ENCODE assay signal across 12 mouse cellular contexts in the genomic region with DNA sequence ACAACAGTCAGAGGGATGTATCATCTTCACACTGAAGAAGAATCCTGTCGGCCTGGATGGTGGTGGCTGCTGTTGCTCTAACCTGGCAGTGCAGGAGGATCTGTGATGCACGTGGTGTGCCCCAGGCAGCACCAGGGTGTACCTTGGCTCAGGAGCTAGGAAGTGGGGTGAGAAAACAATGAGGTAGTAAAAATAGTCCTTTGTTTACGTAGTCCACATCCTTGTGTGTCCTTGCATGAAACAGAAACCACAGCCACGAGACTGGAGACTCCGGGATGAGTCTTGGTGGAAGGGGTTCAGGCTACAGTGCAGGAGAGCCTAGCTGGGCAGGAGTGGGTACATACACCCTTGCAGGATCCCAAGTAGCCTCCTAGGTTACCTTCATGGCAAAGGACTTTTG. TPM values are rescaled to one million over a fixed set of nuclear protein-coding genes. Genes with fewer than 3 reads are reported as not detected.
DNase-seq lines count a peak whose midpoint lies in the region; ATAC-seq and TF ChIP-seq lines count a peak whose summit lies in the region.
"Had no signal": no experiment of that assay in that cellular context is flagged by ENCODE, and none has a peak within 500 bp of the region (broad histone marks: within the 10 kb centered on the region; RNA-seq: fewer than 3 reads in every experiment).

No protein-coding gene starts in this region.

- intact Hi-C loops in heart, postnatal 36 days (cut with DNase I) = no loop called here

- H3K4me3 ChIP-seq in kidney, adult 2 months (ENCODE audit: insufficient read depth, low read depth, low read length) = no peak overlapping the region
- no peak overlapping the region for H3K4me3 ChIP-seq in embryonic facial prominence, embryonic 12.5 days
- H3K4me3 ChIP-seq in liver, embryonic 12.5 days = no peak overlapping the region
- H3K4me3 ChIP-seq: erythroblast, embryonic 14.5 days; limb, embryonic 12.5 days had no signal

- no peak overlapping the region for H3K4me2 ChIP-seq in embryonic facial prominence, embryonic 12.5 days (replicated peaks)
- H3K4me2 ChIP-seq in liver, embryonic 12.5 days = no peak overlapping the region
- H3K4me2 ChIP-seq: limb, embryonic 12.5 days had no signal

- no peak for TF ChIP-seq POLR2A in kidney, adult 2 months (IDR thresholded peaks at IDR 0.05; ENCODE audit: low read depth, low read length)

- no peaks in the 10 kb centered on the region for H3K9me3 ChIP-seq in embryonic facial prominence, embryonic 12.5 days
- no peaks in the 10 kb centered on the region for H3K9me3 ChIP-seq in liver, embryonic 12.5 days (replicated peaks)
- H3K9me3 ChIP-seq: limb, embryonic 12.5 days had no signal

- peak; percentile 28 for DNase-seq in kidney, adult 2 months
- DNase-seq in kidney, postnatal 14 days = no peak
- peak; percentile 25 to 43 for DNase-seq in heart, postnatal 36 days
- peak; percentile 55 for DNase-seq in lung, postnatal 10 days
- no peak for DNase-seq in frontal cortex, adult 2 months (ENCODE audit: extremely low spot score in 1 of 2, low spot score in 1 of 2)
- DNase-seq in adrenal gland, adult 18-20 months (ENCODE audit: low spot score in 2 of 2) = no peak
- DNase-seq: midbrain, embryonic 14.5 days; thymus, postnatal 36 days had no signal

- H3K9ac ChIP-seq in embryonic facial prominence, embryonic 12.5 days = no peak overlapping the region
- H3K9ac ChIP-seq in liver, embryonic 12.5 days = no peak overlapping the region
- H3K9ac ChIP-seq: limb, embryonic 12.5 days had no signal

- no peak for TF ChIP-seq CTCF in kidney, adult 2 months (conservative IDR thresholded peaks at IDR 0.05; ENCODE audit: insufficient read depth, insufficient read length, low read depth, low read length)

- H3K27ac ChIP-seq in kidney, adult 2 months (ENCODE audit: insufficient read depth, low read depth, low read length) = peak overlapping the region; percentile 17; the same call in 1 of the 2 replicates
- 0 out of 2 replicates have a peak overlapping the region, but pooled peaks have one; percentile 41 for H3K27ac ChIP-seq in embryonic facial prominence, embryonic 12.5 days
- H3K27ac ChIP-seq in liver, embryonic 12.5 days = no peak overlapping the region
- H3K27ac ChIP-seq: limb, embryonic 12.5 days had no signal

- no peaks in the 10 kb centered on the region for H3K27me3 ChIP-seq in kidney, adult 2 months (replicated peaks; ENCODE audit: control insufficient read depth, insufficient read depth, low read length)
- no peaks in the 10 kb centered on the region for H3K27me3 ChIP-seq in embryonic facial prominence, embryonic 12.5 days
- H3K27me3 ChIP-seq in liver, embryonic 12.5 days (replicated peaks) = peaks cover 58% of the 10 kb centered on the region

- H3K36me3 ChIP-seq in kidney, adult 2 months (ENCODE audit: control insufficient read depth, insufficient read depth, low read length) = no peaks in the 10 kb centered on the region
- no peaks in the 10 kb centered on the region for H3K36me3 ChIP-seq in embryonic facial prominence, embryonic 12.5 days
- no peaks in the 10 kb centered on the region for H3K36me3 ChIP-seq in liver, embryonic 12.5 days

- ATAC-seq in embryonic facial prominence, embryonic 12.5 days (ENCODE audit: insufficient number of reproducible peaks, insufficient read depth, low FRiP score, low TSS enrichment) = no peak
- no peak for ATAC-seq in liver, embryonic 12.5 days

- WGBS in kidney, adult 2 months = 38% methylated on average over 5 of the region's 5 CpGs
- 64% methylated on average over 5 of the region's 5 CpGs for WGBS in embryonic facial prominence, embryonic 12.5 days
- WGBS in liver, embryonic 12.5 days (ENCODE audit: insufficient replicate concordance) = 48% methylated on average over 5 of the region's 5 CpGs

- peaks cover 15% of the 10 kb centered on the region; the same call in 1 of the 2 replicates for H3K4me1 ChIP-seq in kidney, adult 2 months (ENCODE audit: control insufficient read depth, insufficient read depth, low read length)
- H3K4me1 ChIP-seq in embryonic facial prominence, embryonic 12.5 days = peaks cover 22% of the 10 kb centered on the region
- H3K4me1 ChIP-seq in liver, embryonic 12.5 days = peaks cover 12% of the 10 kb centered on the region

RNA-seq across cellular contexts. Expression of a gene that starts 15.1 kb away (rescaled TPM):
- polyA plus RNA-seq in kidney, adult 2 months (2012; rRNA removed) = 44.9 and 46.3 TPM in 2 replicates
- polyA plus RNA-seq in embryonic facial prominence, embryonic 12.5 days (2016; fragmentation: Nextera tagmentation; extraction: Ambion mirVana) = 68.1 and 75.7 TPM in 2 replicates
- 10 to 100 TPM; 89.5 to 92.1 TPM for total RNA-seq in heart, postnatal 36 days (2021)
- polyA plus RNA-seq in frontal cortex, adult 2 months (2012; rRNA removed) = 310 and 338 TPM in 2 replicates
- 6.2 and 6.9 TPM in 2 replicates for polyA plus RNA-seq in liver, embryonic 12.5 days (2016; fragmentation: Nextera tagmentation; extraction: Ambion mirVana)
- total RNA-seq in adrenal gland, adult 18-20 months (2021) = 100 to 1,000 TPM; 104 to 106 TPM

RNA-seq across cellular contexts. Expression of a gene that starts 53.2 kb away (rescaled TPM):
- 20.5 and 24.4 TPM in 2 replicates for polyA plus RNA-seq in kidney, adult 2 months (2012; rRNA removed)
- polyA plus RNA-seq in embryonic facial prominence, embryonic 12.5 days (2016; fragmentation: Nextera tagmentation; extraction: Ambion mirVana) = 83.3 and 85.2 TPM in 2 replicates
- 10 to 100 TPM; 29.9 to 33.3 TPM for total RNA-seq in heart, postnatal 36 days (2021)
- 44.8 TPM in 2 replicates for polyA plus RNA-seq in frontal cortex, adult 2 months (2012; rRNA removed)
- 10.0 and 10.1 TPM in 2 replicates for polyA plus RNA-seq in liver, embryonic 12.5 days (2016; fragmentation: Nextera tagmentation; extraction: Ambion mirVana)
- 10 to 100 TPM; 16.2 to 25.1 TPM for total RNA-seq in adrenal gland, adult 18-20 months (2021)

Comparison
In these comparisons a context has a peak if more than half of its experiments do, and no peak if none do; other contexts are left out.
1. DNase-seq: peak in kidney, adult 2 months (single experiment), heart, postnatal 36 days (2 of 2) and lung, postnatal 10 days (single experiment); none in kidney, postnatal 14 days (single experiment), frontal cortex, adult 2 months (0 of 2) and adrenal gland, adult 18-20 months (0 of 2).